Mouse (Mus musculus) bone marrow macrophage, adult 2 months (primary cell): Measurements from ENCODE around the gene Cmip. TPM values are rescaled to one million over a fixed set of nuclear protein-coding genes. Genes with fewer than 3 reads are reported as not detected.

Experiments used
- H3K27ac ChIP-seq: 2 replicates; pipeline ENCODE4 v1.5.1; 2012; ENCODE audit warnings: low read depth, low read length; ENCODE audit not compliant: insufficient read depth
- H3K4me1 ChIP-seq: 2 replicates; pipeline ENCODE4 v1.6.1; 2012; ENCODE audit warnings: low read length; ENCODE audit not compliant: control insufficient read depth, insufficient read depth
- H3K4me3 ChIP-seq: 2 replicates; pipeline ENCODE4 v1.5.1; 2012; ENCODE audit warnings: mild to moderate bottlenecking, low read length, moderate library complexity; ENCODE audit not compliant: insufficient read depth
- CTCF ChIP-seq: IDR thresholded peaks from 2 replicates; pipeline ENCODE4 v1.5.1; 2012; ENCODE audit warnings: low read depth, mild to moderate bottlenecking, low read length, moderate library complexity
- POLR2A ChIP-seq: IDR thresholded peaks from 2 replicates; pipeline ENCODE4 v1.6.1; 2012; ENCODE audit warnings: mild to moderate bottlenecking, low read depth, low read length, borderline replicate concordance
- polyA plus RNA-seq: library from polyadenylated mRNA; stranded (reverse); fragments of >200 nt; gene quantifications from 2 replicates; pipeline ENCODE4 v1.2.4, GENCODE M21; 2012; ENCODE audit not compliant: missing spikeins, insufficient read depth, insufficient read length

Gene Cmip
- polyA plus RNA-seq, 1 experiment, result 60.1 TPM

DNA sequence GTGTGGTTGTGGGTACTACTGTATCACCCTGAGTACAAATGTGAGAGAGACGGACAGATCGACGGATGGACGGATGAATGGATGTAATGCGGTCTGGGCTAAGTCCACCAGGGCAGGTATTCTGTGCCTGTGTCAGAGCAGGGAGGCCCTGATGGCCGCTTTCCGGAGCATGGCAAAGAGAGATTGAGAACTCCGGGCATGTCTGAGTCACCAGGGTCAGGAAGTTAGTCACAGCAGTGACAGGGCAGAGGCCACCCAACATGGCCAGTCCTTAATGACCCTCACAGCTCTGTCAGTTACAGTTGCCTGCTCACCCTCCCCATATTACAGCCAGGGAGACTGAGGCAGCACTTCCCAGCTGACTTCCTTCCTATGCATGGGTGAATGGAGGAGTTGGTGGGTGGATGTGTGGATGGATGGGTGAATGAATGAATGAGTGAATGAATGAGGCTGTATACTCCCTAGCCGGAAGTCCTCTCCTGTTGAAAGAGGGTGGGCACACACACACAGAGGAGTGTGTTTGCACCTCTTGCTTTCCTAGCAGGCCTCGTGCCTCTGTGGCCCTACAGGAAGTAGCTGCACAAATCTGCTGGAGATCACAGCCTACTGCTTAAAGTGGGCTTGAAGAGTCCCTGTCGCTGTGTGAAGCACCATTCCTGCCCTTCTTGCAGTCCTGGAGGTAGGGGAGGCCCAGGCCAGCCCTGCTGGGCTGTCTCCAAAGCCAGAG, 10.7 kb downstream of the Cmip start:
- TF ChIP-seq CTCF (no peak), POLR2A (no peak)
- Histone ChIP-seq H3K27ac (peak overlapping the region; percentile 94), H3K4me1 (peaks cover 57% of the 10 kb centered on the region), H3K4me3 (peak overlapping the region; percentile 34)

DNA sequence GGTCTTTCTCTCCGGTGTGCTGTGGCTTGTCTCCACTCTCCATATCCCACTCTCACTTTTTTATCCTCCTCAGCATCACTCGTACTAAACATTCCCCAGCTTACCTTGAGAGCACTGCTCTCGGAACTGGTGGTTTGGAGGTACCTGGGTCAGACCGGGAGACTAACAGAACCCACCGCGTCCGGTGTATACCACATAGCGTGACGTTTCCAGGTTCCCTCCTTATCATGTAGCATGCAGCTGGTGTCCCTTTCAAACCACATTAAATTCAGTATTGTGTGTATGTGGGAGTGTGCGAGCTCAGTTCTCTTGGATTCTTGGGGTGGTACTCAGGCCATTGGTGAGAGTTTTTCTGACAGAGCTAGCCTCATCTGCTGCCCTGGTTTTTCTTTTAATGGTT, 21.4 kb downstream of the Cmip start:
- TF ChIP-seq POLR2A (no peak), CTCF (no peak)
- Histone ChIP-seq H3K27ac (no peak overlapping the region), H3K4me3 (no peak overlapping the region), H3K4me1 (peaks cover 49% of the 10 kb centered on the region)

DNA sequence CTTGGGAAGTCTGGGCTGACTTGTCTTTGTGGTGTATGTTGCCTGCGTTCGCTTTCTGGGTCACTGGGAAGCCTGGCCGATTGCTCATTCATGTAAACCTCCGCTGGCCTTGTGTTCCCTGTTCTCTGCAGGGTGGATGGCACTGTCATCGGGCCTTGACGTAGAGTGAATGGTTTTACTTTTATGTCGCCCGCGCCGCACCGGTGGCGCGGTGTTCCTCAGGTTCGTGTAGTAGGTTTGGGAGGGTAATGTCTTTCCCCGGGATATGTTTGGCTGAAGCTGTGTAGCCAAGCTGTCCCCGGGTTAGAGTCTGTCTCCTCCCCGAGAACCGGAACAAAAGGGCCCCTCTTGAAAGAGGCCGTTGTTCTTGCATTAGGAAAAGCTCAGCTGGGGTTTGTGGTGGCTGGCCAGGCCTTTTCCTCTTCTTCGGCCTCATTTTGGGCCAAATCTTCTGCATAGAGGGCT, 21.8 kb downstream of the Cmip start:
- Histone ChIP-seq H3K27ac (no peak overlapping the region), H3K4me1 (peaks cover 52% of the 10 kb centered on the region), H3K4me3 (no peak overlapping the region)
- TF ChIP-seq CTCF (no peak), POLR2A (no peak)

DNA sequence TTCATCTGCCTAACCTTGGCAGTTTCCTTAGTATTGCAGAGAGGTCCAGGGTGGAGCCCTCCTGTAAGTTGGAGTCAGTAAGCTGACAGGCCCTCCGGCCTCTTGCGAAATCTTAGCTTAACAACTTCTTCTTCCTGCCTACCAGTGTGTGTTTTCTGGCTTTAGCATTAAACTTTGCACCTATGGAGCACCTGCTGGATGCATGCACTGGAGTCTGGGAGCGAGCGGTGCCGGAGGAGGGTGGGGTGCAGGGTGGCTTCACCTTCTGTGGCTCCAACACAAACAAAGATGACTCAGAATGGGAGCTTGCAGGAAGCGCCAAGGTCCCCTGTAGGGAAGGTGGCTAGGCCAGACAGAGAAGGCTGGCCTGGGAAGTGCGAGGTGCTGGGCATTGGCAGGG, 23.6 kb downstream of the Cmip start:
- Histone ChIP-seq H3K4me3 (no peak overlapping the region), H3K4me1 (peaks cover 52% of the 10 kb centered on the region), H3K27ac (peak overlapping the region; percentile 23)
- no peak for TF ChIP-seq CTCF
- TF ChIP-seq POLR2A, result no peak

DNA sequence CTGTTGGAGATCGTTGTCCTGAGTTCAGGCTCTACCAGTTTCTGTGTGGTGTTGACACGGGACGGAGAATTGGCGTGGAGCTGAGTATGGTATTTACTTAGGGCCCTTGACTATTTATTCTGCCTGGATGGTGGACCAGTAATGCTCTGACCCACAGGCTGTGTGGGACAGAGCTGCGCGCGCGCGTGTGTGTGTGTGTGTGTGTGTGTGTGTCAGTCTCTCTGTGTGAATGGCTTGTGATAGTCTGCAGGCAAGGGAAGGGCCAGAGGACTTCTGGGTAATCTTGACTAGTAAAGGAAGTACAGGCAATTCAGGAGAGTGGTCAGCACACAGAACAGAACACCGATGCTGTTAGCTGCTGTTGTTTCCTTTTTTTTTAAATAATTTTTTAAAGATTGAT, 24.8 kb downstream of the Cmip start:
- peak overlapping the region; percentile 53 for H3K4me3 ChIP-seq
- peak overlapping the region; percentile 80 for H3K27ac ChIP-seq
- no peak for TF ChIP-seq POLR2A
- no peak for TF ChIP-seq CTCF
- peaks cover 52% of the 10 kb centered on the region for H3K4me1 ChIP-seq

DNA sequence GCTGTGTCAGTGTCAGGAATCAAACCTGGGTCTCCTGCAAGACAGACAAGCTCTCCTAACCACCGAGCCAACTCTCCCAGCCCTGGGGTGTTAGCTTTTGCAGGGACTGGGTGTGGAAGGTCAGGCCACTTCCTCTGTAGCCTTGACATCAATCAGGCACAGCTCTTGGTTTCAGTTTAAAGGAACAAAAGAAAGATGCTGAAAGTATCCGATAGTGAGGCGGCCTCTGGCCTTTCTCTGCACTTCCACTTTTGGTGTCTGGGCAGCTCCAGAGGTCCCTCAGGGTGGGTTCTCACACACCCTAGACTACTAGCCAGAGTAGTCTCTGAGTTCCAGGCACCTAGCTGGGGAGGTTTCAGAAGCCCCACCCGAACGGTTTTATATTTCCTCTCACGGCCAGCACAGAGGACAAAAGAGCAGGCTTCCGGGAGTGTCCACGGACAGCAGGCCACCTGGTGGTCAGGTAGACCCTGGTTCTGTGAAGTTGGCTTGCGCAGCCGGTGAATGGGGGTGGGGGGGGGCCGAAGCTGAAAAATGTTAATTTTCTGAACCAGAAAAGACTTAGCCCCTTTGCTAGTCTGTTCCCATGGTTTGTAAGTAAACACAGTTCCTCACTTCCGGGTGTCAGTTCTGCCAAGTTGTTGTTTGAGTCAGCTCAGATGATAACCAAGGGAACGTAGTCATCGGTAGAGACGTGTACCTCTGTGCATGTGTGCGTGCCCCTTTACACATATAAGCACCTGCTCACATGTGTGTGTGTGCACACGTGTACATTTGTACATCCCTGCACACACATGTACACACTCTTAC, 25.5 kb downstream of the Cmip start:
- no peak for TF ChIP-seq CTCF
- no peak for TF ChIP-seq POLR2A
- Histone ChIP-seq H3K4me3 (peak overlapping the region; percentile 53), H3K4me1 (peaks cover 57% of the 10 kb centered on the region), H3K27ac (peak overlapping the region; percentile 80)

DNA sequence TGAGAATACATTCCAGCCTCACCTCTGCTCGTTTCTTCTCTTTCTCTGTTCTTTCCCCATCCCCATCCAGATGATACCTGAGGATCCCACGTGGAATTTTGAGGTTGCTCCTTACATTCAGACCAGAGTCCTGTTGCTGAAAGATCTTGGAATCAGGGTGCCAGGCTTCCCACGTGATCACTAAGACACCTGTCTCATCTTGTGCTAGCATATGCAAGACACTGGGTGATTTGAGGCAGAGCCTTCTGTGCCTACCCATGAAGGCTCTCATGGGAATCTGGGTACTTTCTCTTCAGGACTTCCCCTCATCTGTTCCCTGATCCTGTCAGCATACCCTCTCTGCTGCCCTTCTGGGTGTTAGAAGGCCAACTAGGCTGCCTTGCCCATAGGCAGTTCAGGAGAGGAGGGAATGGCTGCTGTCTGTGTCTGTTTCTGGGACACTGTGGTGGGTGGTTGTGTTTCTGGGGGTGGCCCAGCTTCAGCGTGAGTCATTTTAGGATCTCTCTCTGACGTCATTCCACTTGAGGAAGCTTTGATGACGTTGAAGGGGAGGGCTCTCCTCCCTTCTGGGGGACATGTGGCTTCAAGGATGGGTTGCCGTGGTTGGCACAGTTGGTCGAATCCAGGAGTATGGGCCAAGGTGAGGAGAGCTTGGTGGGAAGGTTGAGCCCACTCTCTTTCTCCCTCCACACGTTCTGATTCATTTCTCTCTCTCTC, 28.1 kb downstream of the Cmip start:
- Histone ChIP-seq H3K27ac (no peak overlapping the region), H3K4me1 (peaks cover 59% of the 10 kb centered on the region), H3K4me3 (no peak overlapping the region)
- TF ChIP-seq POLR2A (no peak), CTCF (no peak)

DNA sequence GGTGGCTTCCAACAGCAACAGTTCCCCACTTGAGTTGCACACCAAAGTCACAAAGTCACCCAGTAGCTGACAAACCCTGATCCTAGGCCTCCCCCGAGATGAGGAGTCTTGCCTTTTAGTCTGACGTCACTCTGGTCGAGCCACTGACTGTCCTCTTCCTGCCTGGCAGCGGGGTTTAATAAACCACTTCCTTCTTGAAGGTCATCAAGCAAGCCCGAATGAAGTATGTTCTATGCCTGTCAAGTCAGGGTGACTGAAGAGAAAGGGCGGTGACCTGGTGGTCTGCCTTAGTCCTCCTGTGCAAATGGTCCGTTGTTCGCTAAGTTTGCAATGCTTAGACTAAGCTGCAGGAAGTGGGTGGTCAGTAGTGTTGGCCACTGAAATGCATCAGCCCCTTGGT, 31.1 kb downstream of the Cmip start:
- Histone ChIP-seq H3K4me3 (peak overlapping the region; percentile 14; the same call in 1 of the 2 replicates), H3K4me1 (peaks cover 53% of the 10 kb centered on the region), H3K27ac (peak overlapping the region; percentile 48)
- TF ChIP-seq CTCF (no peak), POLR2A (no peak)

DNA sequence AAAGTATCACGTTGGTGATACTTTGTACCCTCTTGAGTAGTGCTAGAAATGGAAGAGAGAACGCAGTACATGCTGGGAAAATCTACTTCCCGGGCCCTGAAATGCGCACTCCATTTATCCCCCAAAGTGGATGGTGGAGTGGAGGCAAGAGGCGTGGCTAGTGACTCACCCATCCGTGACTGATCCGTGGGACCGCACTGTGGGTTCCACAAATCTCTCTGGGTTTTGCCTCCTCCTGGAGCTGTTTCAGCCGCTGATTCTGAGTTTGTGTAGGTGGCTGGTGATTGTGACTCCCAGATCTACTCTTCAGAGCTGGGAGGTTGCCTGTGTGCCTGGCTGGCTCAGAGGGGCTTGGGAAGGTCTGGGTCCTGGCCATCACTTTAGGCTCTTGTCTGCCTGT, 32.2 kb downstream of the Cmip start:
- no peak for TF ChIP-seq CTCF
- TF ChIP-seq POLR2A, result no peak
- Histone ChIP-seq H3K4me1 (peaks cover 57% of the 10 kb centered on the region), H3K27ac (no peak overlapping the region), H3K4me3 (no peak overlapping the region)

DNA sequence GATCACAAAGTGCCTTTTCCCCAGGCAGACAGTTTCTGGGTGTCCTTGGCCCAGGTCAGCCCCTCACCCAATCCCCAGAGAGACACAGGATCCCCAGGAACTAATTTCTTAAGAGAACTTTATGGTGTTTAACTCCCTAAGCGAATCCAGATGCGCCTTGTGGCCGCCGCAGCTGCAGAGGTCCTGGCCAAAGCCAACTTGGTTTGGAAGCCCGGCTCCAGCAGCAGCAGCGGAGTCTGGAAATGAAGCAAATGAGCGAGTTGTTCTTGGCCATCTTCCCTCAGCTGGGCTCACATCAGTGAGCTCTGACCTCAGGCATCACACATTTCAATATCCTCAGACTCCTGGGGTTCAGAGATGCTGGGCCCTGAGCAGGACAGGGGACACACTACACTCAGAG, 33.6 kb downstream of the Cmip start:
- Histone ChIP-seq H3K4me1 (peaks cover 63% of the 10 kb centered on the region), H3K4me3 (no peak overlapping the region), H3K27ac (no peak overlapping the region)
- TF ChIP-seq CTCF, result no peak
- no peak for TF ChIP-seq POLR2A
